Mouse (Mus musculus) frontal cortex, postnatal 14 days (tissue): ENCODE data around the gene Tm6sf2.
A peak's percentile ranks its signal among the peaks of the same experiment; 100 is the strongest.

Experiments used
- DNase-seq, 2 experiments: peaks; one replicate each; pipeline ENCODE4 v3.0.0; 2022; ENCODE audit warnings: low spot score in 2 of 2

Tm6sf2 gene

GRCm38 (mm10) chr8:70089296-70089960 is 16.7 kb downstream of the Tm6sf2 start:
- no peak for DNase-seq

GRCm38 (mm10) chr8:70092786-70093185 is 20.1 kb downstream of the Tm6sf2 start:
- DNase-seq: no peak

GRCm38 (mm10) chr8:70099276-70099675 is 26.6 kb downstream of the Tm6sf2 start:
- DNase-seq: no peak

- DNase-seq: no peak
Observed at GRCm38 (mm10) chr8:70100241-70100640, 27.5 kb downstream of the Tm6sf2 start.

- DNase-seq: no peak
Observed at GRCm38 (mm10) chr8:70104506-70104905, 31.8 kb downstream of the Tm6sf2 start.

GRCm38 (mm10) chr8:70104922-70105321 is 32.2 kb downstream of the Tm6sf2 start:
- no peak for DNase-seq

- DNase-seq: no peak
Observed at GRCm38 (mm10) chr8:70110451-70110850, 37.7 kb downstream of the Tm6sf2 start.

- no peak for DNase-seq
Observed at GRCm38 (mm10) chr8:70111192-70111795, 38.6 kb downstream of the Tm6sf2 start.

- DNase-seq: no peak
Observed at GRCm38 (mm10) chr8:70112401-70113016, 39.8 kb downstream of the Tm6sf2 start.

GRCm38 (mm10) chr8:70114488-70114887 is 41.8 kb downstream of the Tm6sf2 start:
- DNase-seq: no peak

- no peak for DNase-seq
Observed at GRCm38 (mm10) chr8:70114892-70115291, 42.2 kb downstream of the Tm6sf2 start.

GRCm38 (mm10) chr8:70117611-70118010 is 44.9 kb downstream of the Tm6sf2 start:
- no peak for DNase-seq

- DNase-seq: peak; percentile 63 to 78
Observed at GRCm38 (mm10) chr8:70118726-70119700, 46.3 kb downstream of the Tm6sf2 start.

GRCm38 (mm10) chr8:70120667-70121066 is 47.9 kb downstream of the Tm6sf2 start, which contains the start of gene Ncan:
TSS of gene Ncan (minus strand) at chr8:70120873.
- DNase-seq: peak; percentile 85 to 92

GRCm38 (mm10) chr8:70122863-70123262 is 50.1 kb downstream of the Tm6sf2 start:
- no peak for DNase-seq

- no peak for DNase-seq
Observed at GRCm38 (mm10) chr8:70124992-70125391, 52.3 kb downstream of the Tm6sf2 start.

- DNase-seq: peak in 1 of 2 experiments; percentile 59
Observed at GRCm38 (mm10) chr8:70128435-70128834, 55.7 kb downstream of the Tm6sf2 start.

- DNase-seq: peak; percentile 63 to 80
Observed at GRCm38 (mm10) chr8:70129309-70129952, 56.7 kb downstream of the Tm6sf2 start.
